Mouse (Mus musculus) neural tube, embryonic 10.5 days (tissue): ENCODE measurements around the gene Cmtm2b.
"Not testable (repeated sequence)": the region's sequence is repeated elsewhere in the genome, so short reads cannot be mapped to it uniquely, and the experiment has no call there.

Experiments
- DNase-seq: peaks from one replicate; pipeline ENCODE4 v3.0.0-alpha.2; 2017; ENCODE audit warnings: low spot score; ENCODE audit errors: extremely low spot score

Cmtm2b gene

DNA sequence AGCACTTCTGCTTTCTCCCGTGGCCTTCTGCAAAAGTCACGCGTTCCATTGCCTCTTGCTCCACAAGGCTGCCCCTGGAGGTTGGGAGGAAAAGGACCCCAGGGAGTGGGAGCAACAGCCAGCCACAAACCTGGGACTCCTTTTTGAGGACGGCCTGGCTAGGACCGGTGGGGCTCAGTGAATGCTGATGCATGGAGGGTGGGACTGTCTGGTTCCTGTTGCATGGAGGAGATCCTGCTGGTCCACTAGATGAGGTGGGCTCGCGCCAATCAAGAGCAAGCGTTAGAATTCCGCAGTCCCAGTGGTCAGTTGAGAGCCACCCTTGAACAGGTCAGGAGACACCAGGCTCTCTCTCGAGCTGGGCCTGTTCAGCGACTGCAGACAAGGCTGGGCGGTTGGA, at the start of gene Cmtm2b:
Gene Cmtm2b (plus strand): TSS at position 301 of the 400 bp plus-strand sequence.
- not testable (repeated sequence) for DNase-seq

DNA sequence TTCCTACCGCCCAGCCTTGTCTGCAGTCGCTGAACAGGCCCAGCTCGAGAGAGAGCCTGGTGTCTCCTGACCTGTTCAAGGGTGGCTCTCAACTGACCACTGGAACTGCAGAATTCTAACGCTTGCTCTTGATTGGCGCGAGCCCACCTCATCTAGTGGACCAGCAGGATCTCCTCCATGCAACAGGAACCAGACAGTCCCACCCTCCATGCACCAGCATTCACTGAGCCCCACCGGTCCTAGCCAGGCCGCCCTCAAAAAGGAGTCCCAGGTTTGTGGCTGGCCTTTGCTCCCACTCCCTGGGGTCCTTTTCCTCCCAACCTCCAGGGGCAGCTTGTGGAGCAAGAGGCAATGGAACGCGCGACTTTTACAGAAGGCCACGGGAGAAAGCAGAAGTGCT, 28.9 kb upstream of the Cmtm2b start, which contains the start of gene Cmtm2a:
Gene Cmtm2a (minus strand): TSS at position 101 of the 400 bp plus-strand sequence.
- DNase-seq: not testable (repeated sequence)

DNA sequence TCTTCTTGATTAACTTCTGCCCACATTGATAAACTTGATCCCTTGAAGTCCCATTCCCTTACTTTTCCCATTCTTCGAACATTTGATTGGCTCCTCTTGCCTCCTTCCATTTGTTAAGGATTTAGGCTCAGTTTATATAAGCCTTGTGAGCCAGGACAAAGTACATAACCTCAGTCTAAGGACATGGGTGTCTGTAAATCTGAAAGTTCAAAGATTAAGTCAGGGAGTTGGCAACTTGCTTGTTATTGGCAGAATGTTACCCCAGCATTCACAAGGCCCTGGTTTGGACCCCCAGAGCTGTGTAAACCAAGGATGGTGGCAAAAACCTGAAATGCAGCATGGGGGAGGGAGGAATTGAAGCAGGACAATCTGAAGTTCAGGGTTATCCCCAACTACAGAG, 27.6 kb upstream of the Cmtm2b start:
- no peak for DNase-seq

- DNase-seq: not testable (repeated sequence)
These were observed 20.5 kb upstream of the Cmtm2b start for GRCm38 (mm10) chr8:104301577-104301976.

- not testable (repeated sequence) for DNase-seq
These were observed 19.5 kb upstream of the Cmtm2b start for GRCm38 (mm10) chr8:104302536-104302935.

GRCm38 (mm10) chr8:104304962-104305361, 17.1 kb upstream of the Cmtm2b start:
- DNase-seq: no peak

- DNase-seq: not testable (repeated sequence)
These were observed 13.7 kb upstream of the Cmtm2b start for GRCm38 (mm10) chr8:104308341-104308740.

GRCm38 (mm10) chr8:104309441-104310155, 12.4 kb upstream of the Cmtm2b start, which contains the start of the genes Gm45711 and Cmtm1:
TSS of gene Gm45711 (minus strand) at chr8:104310081.
TSS of gene Cmtm1 (minus strand) at chr8:104310145.
- not testable (repeated sequence) for DNase-seq

DNA sequence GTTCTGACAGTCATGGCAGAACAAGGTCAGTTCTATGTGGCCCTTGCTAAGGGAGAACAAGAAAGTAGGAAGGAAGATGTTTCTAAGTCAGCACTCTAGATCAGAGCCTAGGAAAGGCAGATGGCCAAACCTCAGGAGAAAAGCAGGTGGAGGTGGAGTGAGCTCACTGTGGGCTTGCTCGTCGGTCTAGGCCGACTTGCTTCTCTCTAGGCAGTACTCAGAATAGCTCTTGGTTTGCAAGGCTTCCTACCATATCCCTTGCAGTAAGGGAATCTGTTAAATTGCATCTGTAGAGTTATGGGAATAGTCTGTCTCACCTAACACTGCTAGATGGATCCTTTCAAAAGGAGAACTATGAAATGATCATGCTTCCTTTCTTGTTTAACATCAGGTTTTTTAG, 10.0 kb upstream of the Cmtm2b start:
- not testable (repeated sequence) for DNase-seq

DNA sequence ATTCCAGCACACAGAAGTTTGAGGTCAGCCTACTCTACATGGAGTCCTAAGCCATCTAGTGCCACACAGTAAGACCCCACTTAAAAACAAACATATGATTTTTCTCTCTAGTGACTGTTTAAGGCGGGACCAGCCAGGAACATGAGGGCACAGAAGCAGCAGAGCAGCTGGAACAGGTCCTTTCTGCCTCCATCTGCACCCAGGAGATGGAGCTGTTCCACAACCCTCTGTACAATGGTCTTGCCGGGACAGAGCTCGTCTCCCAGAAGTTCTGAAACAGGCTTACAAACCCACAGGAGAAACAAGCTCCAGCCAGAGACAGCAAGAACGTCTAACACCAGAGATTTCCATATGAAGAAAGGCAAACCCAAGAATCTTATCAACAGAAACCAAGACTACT, 8.7 kb upstream of the Cmtm2b start:
- no peak for DNase-seq

- not testable (repeated sequence) for DNase-seq
These were observed 763 bp upstream of the Cmtm2b start, which contains the start of gene Gm11020 for GRCm38 (mm10) chr8:104321267-104321666. TSS of gene Gm11020 (plus strand) at chr8:104321567.

DNA sequence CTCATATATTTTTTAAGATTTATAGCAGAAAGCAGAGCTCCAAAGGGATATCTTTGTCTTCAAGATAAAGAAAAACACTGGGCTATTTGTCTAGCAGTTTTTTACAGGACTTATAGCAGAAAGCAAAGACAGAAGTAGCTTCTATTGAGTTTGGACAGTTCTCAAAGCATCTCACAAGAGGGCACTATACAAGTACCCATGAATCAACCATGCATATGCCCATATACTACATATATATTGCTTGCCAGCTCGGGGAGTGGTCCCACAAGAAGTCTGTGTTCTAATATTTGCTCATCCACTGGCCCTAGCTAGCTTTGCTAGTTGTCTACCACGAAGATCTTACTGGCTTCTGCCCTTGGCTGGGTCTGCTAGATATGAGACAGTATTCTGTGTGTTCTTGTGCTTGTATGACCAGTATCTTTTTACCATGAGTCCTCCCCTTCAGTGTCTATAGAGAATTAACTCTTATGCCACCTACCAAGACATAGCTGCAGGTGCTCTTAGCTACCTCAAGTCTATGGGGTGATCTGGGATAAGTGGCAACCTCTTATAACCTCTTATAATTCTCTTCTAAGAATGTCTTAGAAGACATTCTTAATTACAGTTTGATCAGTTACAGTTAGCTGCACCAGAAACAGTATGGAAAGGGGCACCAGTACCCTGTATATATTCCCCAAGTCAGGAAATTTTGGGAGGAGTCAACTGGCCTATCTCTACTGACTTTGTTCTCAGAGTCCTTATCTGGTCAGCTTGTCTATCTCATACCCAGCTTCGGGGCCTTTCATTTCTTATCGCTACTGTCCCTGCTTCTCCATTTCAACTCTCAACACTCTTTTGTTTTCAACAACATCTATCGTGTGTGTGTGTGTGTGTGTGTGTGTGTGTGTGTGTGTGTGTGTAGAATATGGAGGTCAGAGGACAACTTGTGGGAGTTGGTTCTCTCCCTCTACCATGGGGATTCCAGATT, 10.9 kb downstream of the Cmtm2b start:
- DNase-seq: no peak

- no peak for DNase-seq
These were observed 11.8 kb downstream of the Cmtm2b start for GRCm38 (mm10) chr8:104333786-104334185.

GRCm38 (mm10) chr8:104334196-104334595, 12.2 kb downstream of the Cmtm2b start:
- DNase-seq: no peak

GRCm38 (mm10) chr8:104336806-104337205, 14.8 kb downstream of the Cmtm2b start:
- DNase-seq: no peak

DNA sequence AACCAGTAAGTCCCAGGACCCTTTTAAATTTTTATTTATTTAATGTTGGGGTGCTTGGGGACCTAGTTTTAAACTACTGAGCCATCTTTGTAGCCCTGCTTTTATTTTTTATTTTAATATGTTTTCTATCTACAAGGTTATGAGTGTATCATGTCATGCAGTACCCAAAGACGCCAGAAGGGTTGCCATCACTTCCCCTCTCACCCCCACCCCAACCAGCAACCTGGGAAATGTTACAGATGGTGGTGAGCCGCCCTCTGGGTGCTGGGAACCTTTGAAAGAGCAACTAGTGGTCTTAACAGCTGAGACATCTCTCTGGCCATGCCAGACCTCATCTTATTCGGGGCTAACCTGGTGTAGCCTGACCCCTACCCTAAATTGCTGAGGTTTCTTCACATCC, 15.9 kb downstream of the Cmtm2b start:
- DNase-seq: no peak

DNA sequence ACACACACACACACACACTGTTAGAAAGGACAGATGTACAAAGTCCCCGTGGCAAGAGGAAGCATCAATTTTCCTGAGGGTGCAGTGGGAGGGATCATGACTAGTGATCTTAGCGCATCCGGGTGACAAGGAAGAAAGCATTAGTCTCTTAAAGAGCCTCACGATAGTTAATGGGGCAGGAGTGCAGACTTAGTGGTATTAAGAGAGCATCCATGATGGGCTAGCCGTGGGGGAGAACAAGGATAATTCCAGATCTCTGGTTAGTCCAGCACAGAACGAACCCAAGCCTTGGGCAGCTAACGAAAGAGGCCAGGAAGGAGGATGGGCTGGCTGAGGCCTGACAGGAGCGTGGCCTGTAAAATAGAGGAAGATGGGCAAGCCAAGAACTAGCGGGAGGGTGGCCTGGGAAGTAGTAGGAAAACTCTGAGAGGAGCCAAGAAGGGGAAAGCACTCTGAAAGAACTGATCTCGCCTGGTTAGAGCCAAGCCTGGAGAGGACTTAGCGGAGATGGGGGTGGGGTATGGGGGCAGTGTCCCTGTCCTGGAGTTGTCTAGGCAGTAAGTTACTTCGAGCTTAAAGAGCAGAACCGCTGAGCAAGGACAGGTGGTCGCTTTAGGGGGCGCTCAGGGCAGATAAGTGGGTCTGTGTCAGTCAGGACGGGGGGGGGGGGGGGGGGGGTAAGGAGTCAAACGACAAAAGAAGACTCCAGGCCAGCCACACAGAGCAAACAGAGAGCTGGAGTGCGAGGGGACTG, 17.4 kb downstream of the Cmtm2b start, which contains the start of gene Cmtm3:
Gene Cmtm3 (plus strand): TSS at position 182 of the 754 bp plus-strand sequence.
- DNase-seq: peak; percentile 31

- DNase-seq: no peak
These were observed 17.9 kb downstream of the Cmtm2b start for GRCm38 (mm10) chr8:104339983-104340232.

DNA sequence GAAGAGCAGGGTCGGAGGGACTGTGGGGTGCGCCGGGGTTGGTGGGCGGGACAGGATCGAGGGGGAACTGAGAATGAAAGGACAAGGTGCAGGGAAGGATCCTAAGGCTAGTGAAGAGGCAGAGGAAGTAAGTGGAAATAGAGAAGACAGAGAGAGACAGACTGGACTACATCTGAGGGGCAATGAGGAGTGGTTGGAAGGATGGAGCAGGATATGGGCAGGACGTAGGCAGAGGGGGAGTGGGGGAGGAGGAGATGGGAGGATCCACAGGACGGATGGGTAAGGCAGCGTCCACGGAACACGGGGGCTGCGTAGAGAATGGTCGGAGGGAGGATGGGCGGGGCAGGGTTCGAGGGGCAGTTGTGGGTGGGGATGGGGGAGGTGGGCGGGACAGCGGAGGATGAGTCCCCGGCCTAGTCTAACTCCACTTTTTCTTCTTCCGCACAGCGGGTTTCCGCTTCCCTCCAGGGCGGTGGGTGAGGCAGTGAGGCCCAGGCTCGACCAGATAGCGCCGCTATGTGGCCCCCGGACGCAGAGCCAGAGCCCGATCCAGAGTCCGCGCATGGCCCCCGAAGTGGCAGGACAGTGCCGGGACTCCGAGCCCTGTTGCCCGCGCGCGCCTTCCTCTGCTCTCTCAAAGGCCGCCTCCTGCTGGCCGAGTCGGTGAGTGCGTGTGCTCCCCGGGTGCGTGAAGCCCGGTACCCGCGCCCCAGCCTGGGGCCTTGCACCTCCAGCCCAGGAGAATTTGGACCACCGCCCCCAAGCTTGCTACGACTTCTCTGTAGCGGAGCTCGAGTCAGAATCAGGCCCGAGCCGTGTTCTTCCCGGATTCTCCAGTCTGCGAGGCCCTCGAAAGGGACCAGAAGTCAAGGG, 18.4 kb downstream of the Cmtm2b start:
- peak; percentile 89 for DNase-seq

DNA sequence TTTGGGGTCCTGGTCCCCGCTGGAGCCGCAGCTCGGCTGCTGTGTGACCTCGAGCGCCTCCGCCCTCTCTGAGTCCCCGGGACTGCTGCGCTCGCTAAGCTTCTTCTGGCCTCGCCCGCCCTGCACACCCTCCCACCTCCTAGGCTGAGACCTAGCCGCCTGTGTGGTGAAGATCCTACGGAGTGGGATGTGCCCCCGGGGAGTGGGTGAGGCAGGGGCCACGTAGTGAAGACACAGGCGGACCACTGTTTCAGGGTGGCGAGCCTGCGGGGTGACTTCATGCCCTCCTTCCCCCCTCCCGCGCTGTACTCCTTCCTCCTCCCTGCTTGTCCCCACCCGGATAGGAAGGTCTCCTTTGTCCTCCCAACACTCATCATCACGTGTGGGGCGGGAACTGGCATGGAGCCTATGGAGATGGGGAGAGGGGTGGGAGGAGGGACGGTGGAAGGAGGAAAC, 19.1 kb downstream of the Cmtm2b start:
- DNase-seq: peak; percentile 77
